Mouse (Mus musculus): ENCODE measurements around the gene Camsap1. TPM values are rescaled to one million over a fixed set of nuclear protein-coding genes. Genes with fewer than 3 reads are reported as not detected.

Camsap1 gene
- total RNA-seq, 2 experiments from 2014 or later: 133 to 153 TPM

GRCm38 (mm10) chr2:25888144-25888543, 94.9 kb downstream of the Camsap1 start:
- DNase-seq (ENCODE audit: low spot score in 2 of 2): no peak

- DNase-seq (ENCODE audit: low spot score in 2 of 2): no peak
Measured at GRCm38 (mm10) chr2:25887226-25887625, 95.9 kb downstream of the Camsap1 start.

GRCm38 (mm10) chr2:25884756-25885155, 98.3 kb downstream of the Camsap1 start:
- DNase-seq (ENCODE audit: low spot score in 2 of 2): no peak

DNA sequence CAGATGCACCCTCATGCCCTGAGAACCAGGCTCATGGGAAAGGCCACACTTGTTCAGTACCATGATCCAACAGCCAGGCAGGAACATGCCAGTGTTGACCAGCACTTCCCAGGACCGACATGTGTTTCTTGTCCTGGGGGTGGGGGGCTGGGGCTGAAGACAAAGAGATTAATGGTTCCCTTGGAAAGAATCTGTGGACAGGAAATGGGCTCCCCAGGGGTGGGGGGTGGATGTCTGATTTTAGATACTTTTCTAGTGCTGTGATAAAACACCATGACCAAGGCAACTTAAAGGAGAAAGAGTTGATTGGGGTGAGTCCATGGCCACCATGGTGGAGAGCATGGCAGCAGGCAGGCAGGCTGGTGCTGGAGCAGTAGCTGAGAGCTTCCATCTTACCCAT, 100.8 kb downstream of the Camsap1 start:
- no peak for DNase-seq (ENCODE audit: low spot score in 2 of 2)

- no peak for DNase-seq (ENCODE audit: low spot score in 2 of 2)
Measured at GRCm38 (mm10) chr2:25879061-25879460, 104.0 kb downstream of the Camsap1 start.

DNA sequence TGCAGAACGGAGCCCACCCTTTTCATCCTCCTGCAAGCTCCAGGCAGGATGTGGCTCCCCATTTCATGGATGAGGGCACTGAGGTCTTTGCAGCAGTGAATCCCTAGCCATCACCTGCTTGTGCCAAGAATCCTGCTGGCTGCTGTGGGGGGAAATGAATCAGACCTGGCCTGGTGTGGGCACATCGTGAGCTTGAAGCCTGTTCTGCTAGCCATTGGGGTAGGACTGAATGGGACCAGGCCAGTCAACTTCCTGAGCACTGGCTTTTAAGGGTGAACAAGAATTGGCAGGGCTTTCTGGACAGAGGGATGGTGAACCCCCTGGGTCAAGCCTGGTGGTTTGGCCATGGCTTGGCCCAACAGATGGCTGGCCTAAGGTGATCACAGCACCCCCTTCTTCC, 104.6 kb downstream of the Camsap1 start:
- no peak for DNase-seq (ENCODE audit: low spot score in 2 of 2)

DNA sequence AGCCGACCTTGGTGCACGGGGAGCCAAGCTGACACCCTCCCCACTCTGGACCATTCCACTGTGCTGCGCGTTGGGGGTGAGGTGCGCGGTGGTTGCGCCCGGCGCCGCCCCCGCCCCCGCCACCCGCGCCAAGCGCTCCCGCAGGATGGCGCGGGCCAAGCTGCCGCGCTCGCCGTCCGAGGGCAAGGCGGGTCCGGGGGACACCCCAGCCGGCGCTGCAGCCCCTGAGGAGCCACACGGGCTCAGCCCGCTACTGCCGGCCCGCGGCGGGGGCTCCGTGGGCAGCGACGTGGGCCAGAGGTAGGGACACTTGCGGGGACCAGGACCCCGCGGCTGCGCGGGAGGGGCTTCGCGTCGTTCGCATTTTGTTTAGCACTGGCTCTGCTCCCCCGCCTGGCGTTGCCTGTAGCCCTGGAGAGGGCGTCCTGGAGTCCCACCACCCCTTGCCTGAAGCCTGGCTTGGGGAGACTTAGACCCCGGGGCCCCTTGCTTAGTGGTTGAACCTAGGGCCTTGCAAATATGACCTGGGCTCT, 105.3 kb downstream of the Camsap1 start:
- DNase-seq (ENCODE audit: low spot score in 2 of 2): peak in 1 of 2 experiments; percentile 27

DNA sequence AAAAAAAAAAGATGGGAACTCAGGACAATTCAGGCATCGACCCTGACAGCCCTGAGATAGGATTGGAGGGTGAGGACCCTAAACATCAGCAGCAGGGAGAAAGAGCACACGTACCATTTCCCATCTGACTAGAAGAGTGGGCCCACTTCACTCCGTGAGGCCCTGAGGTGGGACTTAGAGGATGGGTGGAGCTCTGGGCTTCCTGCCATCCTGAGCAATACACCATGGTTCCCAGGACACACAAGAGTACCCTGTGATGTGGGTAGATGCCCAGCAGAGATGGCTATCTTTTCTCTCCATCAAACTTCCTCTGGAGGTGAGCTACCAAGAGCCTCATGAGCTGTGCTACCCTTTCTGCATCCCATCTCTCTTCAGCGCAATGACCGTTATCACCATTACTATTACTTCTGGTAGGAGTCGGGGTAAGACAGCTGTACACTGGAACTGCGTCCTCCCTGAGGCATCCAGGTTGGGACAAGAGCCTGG, 105.8 kb downstream of the Camsap1 start:
- DNase-seq (ENCODE audit: low spot score in 2 of 2): no peak

Other genes with a start within 250 kb of the Camsap1 start
- gene Obp2b, start 246.3 kb downstream of the Camsap1 start, total RNA-seq (2021): not detected
- not detected for gene Lcn3, start 217.7 kb downstream of the Camsap1 start, total RNA-seq (2021)
- not detected for gene Lcn11, start 206.3 kb downstream of the Camsap1 start, total RNA-seq (2021)
- gene Gm13539, start 201.0 kb downstream of the Camsap1 start, total RNA-seq (2021): not detected
- gene Glt6d1, start 167.4 kb downstream of the Camsap1 start, total RNA-seq (2021): not detected
- gene Lcn9, start 160.1 kb downstream of the Camsap1 start, total RNA-seq (2021): not detected
- not detected for gene Sohlh1, start 136.0 kb downstream of the Camsap1 start, total RNA-seq (2021)
- gene Kcnt1, start 119.5 kb downstream of the Camsap1 start, total RNA-seq (2021): 10 to 100 TPM; 39.9 to 43.2 TPM
- gene Ubac1, start 38.5 kb upstream of the Camsap1 start, total RNA-seq (2021): 10 to 100 TPM; 53.9 to 58.0 TPM
- gene Nacc2, start 139.9 kb upstream of the Camsap1 start, total RNA-seq (2021): 10 to 100 TPM; 64.6 to 78.3 TPM
- under 1 TPM in 1 of 2 experiments, not detected in 1; 0.15 TPM for gene Lhx3, start 225.0 kb upstream of the Camsap1 start, total RNA-seq (2021)